Mouse (Mus musculus) lung, embryonic 14.5 days (tissue): ENCODE measurements around the gene Crlf1. TPM values are rescaled to one million over a fixed set of nuclear protein-coding genes. Genes with fewer than 3 reads are reported as not detected.

Source experiments
- ATAC-seq: fragments of 200-750 bp; cut with Nextera tagmentation; 2 replicates; pipeline ENCODE4 v1.8.0; 2017; ENCODE audit warnings: mild to moderate bottlenecking, moderate TSS enrichment, moderate library complexity; ENCODE audit not compliant: insufficient read depth
- DNase-seq: peaks from one replicate; pipeline ENCODE4 v3.0.0-alpha.2; 2015
- H3K27ac ChIP-seq: fragments of 300-500 bp; sonication (generic); 2 replicates; pipeline ENCODE4 v1.5.1; 2014; ENCODE audit warnings: low read depth, mild to moderate bottlenecking, moderate library complexity
- H3K27me3 ChIP-seq: fragments of 300-500 bp; sonication (generic); 2 replicates; pipeline ENCODE4 v1.6.1; 2014; ENCODE audit warnings: low read length, control low read depth; ENCODE audit not compliant: insufficient read depth
- H3K36me3 ChIP-seq: fragments of 300-500 bp; sonication (generic); 2 replicates; pipeline ENCODE4 v1.6.1; 2014; ENCODE audit warnings: control low read depth; ENCODE audit not compliant: insufficient read depth
- H3K4me1 ChIP-seq: fragments of 300-500 bp; sonication (generic); 2 replicates; pipeline ENCODE4 v1.6.1; 2014; ENCODE audit warnings: antibody characterized with exemption, control low read depth; ENCODE audit not compliant: insufficient read depth
- H3K4me2 ChIP-seq: fragments of 300-500 bp; sonication (generic); 2 replicates; pipeline ENCODE4 v1.6.1; 2014; ENCODE audit warnings: mild to moderate bottlenecking
- H3K4me3 ChIP-seq: fragments of 300-500 bp; sonication (generic); 2 replicates; pipeline ENCODE4 v1.5.1; 2014; ENCODE audit warnings: low read depth, low read length
- H3K9ac ChIP-seq: fragments of 300-500 bp; sonication (generic); 2 replicates; pipeline ENCODE4 v1.6.1; 2014
- H3K9me3 ChIP-seq: fragments of 300-500 bp; sonication (generic); 2 replicates; pipeline ENCODE4 v1.6.1; 2016; ENCODE audit warnings: low read depth, low read length, control low read depth
- CTCF ChIP-seq: IDR thresholded peaks from 2 replicates; pipeline ENCODE4 v1.5.1; 2016; ENCODE audit warnings: antibody characterized with exemption, low read depth
- WGBS: fragments of 180-500 bp; shearing (Covaris S2); extraction: QIAGEN DNeasy Blood & Tissue Kit; methylation state at CpG from one replicate; pipeline ENCODE4 v1.1.7; 2014; 5-methylcytosine and 5-hydroxymethylcytosine counted together
- polyA plus RNA-seq: library from polyadenylated mRNA; unstranded; fragments of >200 nt; fragmentation: Nextera tagmentation; extraction: Ambion mirVana; gene quantifications from 2 replicates; pipeline ENCODE4 v1.2.1, GENCODE M21; 2014

Gene Crlf1
- polyA plus RNA-seq, 1 experiment from 2014 or later, result 165 TPM

DNA sequence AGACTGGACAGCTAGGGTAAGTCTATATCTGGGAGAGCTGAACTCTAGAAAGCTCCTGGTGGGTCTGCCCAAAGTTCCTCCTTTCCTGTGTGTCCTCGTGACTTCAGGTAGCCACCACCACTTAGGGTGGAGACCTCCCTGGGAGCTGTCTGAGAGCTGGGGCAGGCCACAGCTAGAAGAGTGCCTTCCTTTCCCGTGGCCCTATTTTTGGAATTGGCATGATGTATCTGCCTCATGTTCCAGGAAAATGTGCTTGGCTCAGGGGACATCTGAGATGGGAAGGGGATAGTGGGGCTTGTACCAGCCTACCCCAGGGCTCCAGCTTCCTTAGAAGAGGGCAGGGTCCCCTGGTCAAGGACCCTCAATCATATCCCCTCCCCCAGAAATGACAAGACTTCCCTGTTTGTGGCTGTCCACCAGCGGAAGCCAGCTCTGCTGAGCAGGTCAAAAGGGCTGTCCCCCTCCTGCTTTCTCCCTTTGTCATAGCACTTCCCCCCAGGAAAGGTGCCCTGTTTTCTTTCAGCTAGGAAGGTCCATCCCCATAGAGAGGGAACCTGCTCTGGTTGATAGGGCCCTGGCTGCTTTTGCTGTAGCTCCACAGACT is 58.7 kb downstream of the Crlf1 start:
- H3K9ac ChIP-seq, result no peak overlapping the region

GRCm38 (mm10) chr8:70552836-70553235 is 59.9 kb downstream of the Crlf1 start:
- TF ChIP-seq CTCF, result no peak
- peaks cover 3% of the 10 kb centered on the region; the same call in 1 of the 2 replicates for H3K4me1 ChIP-seq
- H3K4me2 ChIP-seq, result no peak overlapping the region
- no peak overlapping the region for H3K9ac ChIP-seq
- no peaks in the 10 kb centered on the region for H3K27me3 ChIP-seq
- no peak overlapping the region for H3K27ac ChIP-seq
- ATAC-seq, result no peak; the same call in 1 of the 2 replicates
- no peaks in the 10 kb centered on the region for H3K9me3 ChIP-seq
- no peak overlapping the region for H3K4me3 ChIP-seq
- WGBS, result 11% methylated on average over 1 of the region's 1 CpGs
- no peaks in the 10 kb centered on the region; the same call in 1 of the 2 replicates for H3K36me3 ChIP-seq
- DNase-seq, result no peak

More for the DNA sequence above, 58.7 kb downstream of the Crlf1 start:
- no peak overlapping the region for H3K4me3 ChIP-seq
- no peaks in the 10 kb centered on the region; the same call in 1 of the 2 replicates for H3K36me3 ChIP-seq
- TF ChIP-seq CTCF, result no peak
- 51% methylated on average over 3 of the region's 3 CpGs for WGBS
- DNase-seq (no peak), ATAC-seq (no peak)
- H3K4me1 ChIP-seq, result peaks cover 3% of the 10 kb centered on the region; the same call in 1 of the 2 replicates
- no peak overlapping the region for H3K4me2 ChIP-seq
- H3K27ac ChIP-seq, result 0 out of 2 replicates have a peak overlapping the region, but pooled peaks have one; percentile 30
- no peaks in the 10 kb centered on the region for H3K9me3 ChIP-seq
- no peaks in the 10 kb centered on the region for H3K27me3 ChIP-seq

Other genes with a start within 250 kb of the Crlf1 start
- gene Homer3, start 210.3 kb upstream of the Crlf1 start, polyA plus RNA-seq, result 66.4 and 77.9 TPM in 2 replicates
- gene Ddx49, start 190.7 kb upstream of the Crlf1 start, polyA plus RNA-seq, result 46.1 and 47.9 TPM in 2 replicates
- gene Cope, start 190.6 kb upstream of the Crlf1 start, polyA plus RNA-seq, result 286 and 303 TPM in 2 replicates
- gene Cers1, start 177.4 kb upstream of the Crlf1 start, polyA plus RNA-seq, result 2.7 and 3.6 TPM in 2 replicates
- gene Gdf1, start 163.3 kb upstream of the Crlf1 start, polyA plus RNA-seq, result 2.4 and 4.2 TPM in 2 replicates
- gene Upf1, start 139.9 kb upstream of the Crlf1 start, polyA plus RNA-seq, result 23.3 and 27.2 TPM in 2 replicates
- gene Comp, start 119.6 kb upstream of the Crlf1 start, polyA plus RNA-seq, result 0.43 and 0.53 TPM in 2 replicates
- gene Crtc1, start 53.6 kb upstream of the Crlf1 start, polyA plus RNA-seq, result 15.5 and 21.8 TPM in 2 replicates
- 21.8 and 24.4 TPM in 2 replicates for gene Klhl26, start 16.2 kb upstream of the Crlf1 start, polyA plus RNA-seq
- gene Tmem59l, start 5.8 kb upstream of the Crlf1 start, polyA plus RNA-seq, result 6.7 and 8.3 TPM in 2 replicates
- 113 and 126 TPM in 2 replicates for gene Rex1bd, start 13.6 kb downstream of the Crlf1 start, polyA plus RNA-seq
- 964 and 1,036 TPM in 2 replicates for gene Uba52, start 17.6 kb downstream of the Crlf1 start, polyA plus RNA-seq
- gene Fkbp8, start 34.6 kb downstream of the Crlf1 start, polyA plus RNA-seq, result 239 and 245 TPM in 2 replicates
- 56.3 and 59.0 TPM in 2 replicates for gene Kxd1, start 34.8 kb downstream of the Crlf1 start, polyA plus RNA-seq
- 18.5 and 20.0 TPM in 2 replicates for gene Ell, start 46.3 kb downstream of the Crlf1 start, polyA plus RNA-seq
- gene Isyna1, start 101.2 kb downstream of the Crlf1 start, polyA plus RNA-seq, result 91.6 and 107 TPM in 2 replicates
- gene Ssbp4, start 115.7 kb downstream of the Crlf1 start, polyA plus RNA-seq, result 127 and 143 TPM in 2 replicates
- 1.9 TPM in 2 replicates for gene Lrrc25, start 123.0 kb downstream of the Crlf1 start, polyA plus RNA-seq
- gene Gdf15, start 139.3 kb downstream of the Crlf1 start, polyA plus RNA-seq, result 0.12 and 0.22 TPM in 2 replicates
- 46.6 and 48.2 TPM in 2 replicates for gene Pgpep1, start 167.2 kb downstream of the Crlf1 start, polyA plus RNA-seq
- gene Lsm4, start 180.1 kb downstream of the Crlf1 start, polyA plus RNA-seq, result 305 and 327 TPM in 2 replicates
- gene Jund, start 205.8 kb downstream of the Crlf1 start, polyA plus RNA-seq, result 70.1 and 72.9 TPM in 2 replicates
- gene Iqcn, start 210.3 kb downstream of the Crlf1 start, polyA plus RNA-seq, result 0.04 TPM in 1 of 2 replicates, not detected in the other
- gene Gm3336, start 225.4 kb downstream of the Crlf1 start, polyA plus RNA-seq, result not detected in 2 replicates
- 0.17 and 0.23 TPM in 2 replicates for gene Pde4c, start 230.6 kb downstream of the Crlf1 start, polyA plus RNA-seq